9 mouse cellular contexts compared by ENCODE assay signal in the genomic region with DNA sequence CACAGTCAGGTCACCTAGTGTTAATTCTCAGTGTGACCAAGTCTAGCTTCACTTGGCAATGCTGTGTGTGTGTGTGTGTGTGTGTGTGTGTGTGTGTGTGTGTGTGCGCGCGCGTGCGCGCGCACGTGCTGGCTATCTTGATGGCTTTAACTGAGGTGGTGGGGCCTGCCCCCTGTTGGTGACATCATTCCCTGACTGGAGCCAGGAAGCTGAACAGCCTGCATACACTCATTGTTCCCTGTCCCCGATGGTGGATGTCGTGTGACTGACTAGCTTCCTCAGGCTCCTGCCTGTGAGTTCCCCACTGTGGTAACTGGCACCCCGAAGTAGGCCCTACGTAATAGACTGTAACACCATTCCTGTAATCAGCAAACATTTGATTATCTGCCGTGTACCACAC. TPM values are rescaled to one million over a fixed set of nuclear protein-coding genes. Genes with fewer than 3 reads are reported as not detected.
DNase-seq lines count a peak whose midpoint lies in the region; ATAC-seq and TF ChIP-seq lines count a peak whose summit lies in the region.
"Had no signal": no experiment of that assay in that cellular context is flagged by ENCODE, and none has a peak within 500 bp of the region (broad histone marks: within the 10 kb centered on the region; RNA-seq: fewer than 3 reads in every experiment).

No protein-coding gene starts in this region.

- DNase-seq in 416B (ENCODE audit: low read depth): peak; percentile 21
- peak; percentile 38 for DNase-seq in liver
- no peak for DNase-seq in ovary, postnatal 36 days (ENCODE audit: low spot score)
- DNase-seq in gastrocnemius, adult 2 months: no peak
- DNase-seq in left cerebral cortex, postnatal 36 days (ENCODE audit: low spot score in 2 of 2): no peak

- peak; percentile 55; the same call in 1 of the 2 replicates for ATAC-seq in heart, embryonic 11.5 days (replicated peaks; ENCODE audit: insufficient number of reproducible peaks, low FRiP score, low TSS enrichment)
- no peak for ATAC-seq in heart, embryonic 12.5 days (ENCODE audit: insufficient number of reproducible peaks, low FRiP score)

- no peaks in the 10 kb centered on the region for H3K27me3 ChIP-seq in heart, embryonic 11.5 days (ENCODE audit: control insufficient read depth, insufficient read depth, low read length)
- no peaks in the 10 kb centered on the region for H3K27me3 ChIP-seq in heart, embryonic 12.5 days (replicated peaks)
- H3K27me3 ChIP-seq: limb, embryonic 13.5 days had no signal

- WGBS in heart, embryonic 11.5 days (ENCODE audit: insufficient replicate concordance): 64% methylated on average over 13 of the region's 13 CpGs
- 70% methylated on average over 13 of the region's 13 CpGs for WGBS in heart, embryonic 12.5 days

- no peak overlapping the region for H3K9ac ChIP-seq in heart, embryonic 11.5 days (ENCODE audit: low read depth, low read length)
- no peak overlapping the region for H3K9ac ChIP-seq in heart, embryonic 12.5 days
- H3K9ac ChIP-seq: limb, embryonic 13.5 days had no signal

- no peak for TF ChIP-seq CTCF in bone marrow macrophage, adult 2 months (IDR thresholded peaks at IDR 0.05; ENCODE audit: low read depth, low read length)
- TF ChIP-seq CTCF in gastrocnemius, adult 2 months (IDR thresholded peaks at IDR 0.05): no peak

- H3K4me3 ChIP-seq in heart, embryonic 11.5 days (ENCODE audit: low read depth, low read length): no peak overlapping the region
- no peak overlapping the region for H3K4me3 ChIP-seq in heart, embryonic 12.5 days
- no peak overlapping the region for H3K4me3 ChIP-seq in bone marrow macrophage, adult 2 months (ENCODE audit: insufficient read depth, low read length)
- no peak overlapping the region for H3K4me3 ChIP-seq in gastrocnemius, adult 2 months
- H3K4me3 ChIP-seq: limb, embryonic 13.5 days had no signal

- intact Hi-C loops in gastrocnemius, adult 2 months (cut with DNase I): no loop called here
- intact Hi-C loops in left cerebral cortex, postnatal 36 days (cut with DNase I): no loop called here

- no peaks in the 10 kb centered on the region for H3K9me3 ChIP-seq in heart, embryonic 11.5 days (replicated peaks; ENCODE audit: control insufficient read depth, low read length)
- no peaks in the 10 kb centered on the region for H3K9me3 ChIP-seq in heart, embryonic 12.5 days (replicated peaks)
- H3K9me3 ChIP-seq: limb, embryonic 13.5 days had no signal

- H3K4me2 ChIP-seq in heart, embryonic 11.5 days: no peak overlapping the region
- H3K4me2 ChIP-seq in heart, embryonic 12.5 days: no peak overlapping the region
- H3K4me2 ChIP-seq: limb, embryonic 13.5 days had no signal

- no peak overlapping the region for H3K27ac ChIP-seq in heart, embryonic 11.5 days (ENCODE audit: low read depth, low read length)
- no peak overlapping the region for H3K27ac ChIP-seq in heart, embryonic 12.5 days (ENCODE audit: poor library complexity, severe bottlenecking)
- peak overlapping the region; percentile 62 for H3K27ac ChIP-seq in bone marrow macrophage, adult 2 months (ENCODE audit: insufficient read depth, low read depth, low read length)
- no peak overlapping the region for H3K27ac ChIP-seq in gastrocnemius, adult 2 months
- H3K27ac ChIP-seq: limb, embryonic 13.5 days had no signal

- TF ChIP-seq POLR2A in bone marrow macrophage, adult 2 months (IDR thresholded peaks at IDR 0.05; ENCODE audit: borderline replicate concordance, low read depth, low read length): no peak

- 0 out of 2 replicates have a peak, but pooled peaks cover 5% of the 10 kb centered on the region for H3K4me1 ChIP-seq in heart, embryonic 11.5 days (ENCODE audit: control insufficient read depth, insufficient read depth, low read length)
- H3K4me1 ChIP-seq in heart, embryonic 12.5 days (replicated peaks): peaks cover 16% of the 10 kb centered on the region
- H3K4me1 ChIP-seq in bone marrow macrophage, adult 2 months (ENCODE audit: control insufficient read depth, insufficient read depth, low read length): peaks cover 24% of the 10 kb centered on the region
- H3K4me1 ChIP-seq: limb, embryonic 13.5 days had no signal

- peaks cover 9% of the 10 kb centered on the region; the same call in 1 of the 2 replicates for H3K36me3 ChIP-seq in heart, embryonic 11.5 days (ENCODE audit: control insufficient read depth, insufficient read depth, low read length)
- peaks cover 26% of the 10 kb centered on the region for H3K36me3 ChIP-seq in heart, embryonic 12.5 days

RNA-seq across cellular contexts. Expression of gene Nlrc4, which starts 27.5 kb away (rescaled TPM):
- polyA plus RNA-seq in heart, embryonic 11.5 days (2014; fragmentation: Nextera tagmentation; extraction: Ambion mirVana): 0.17 TPM in 2 replicates
- 0.14 and 0.15 TPM in 2 replicates for polyA plus RNA-seq in heart, embryonic 12.5 days (2016; fragmentation: Nextera tagmentation; extraction: Ambion mirVana)
- 14.5 and 15.9 TPM in 2 replicates for polyA plus RNA-seq in bone marrow macrophage, adult 2 months (2012; ENCODE audit: insufficient read depth, insufficient read length, missing spikeins)
- total RNA-seq in gastrocnemius, adult 2 months (2021): under 1 TPM; 0.08 TPM
- under 1 TPM; 0.15 to 0.18 TPM for total RNA-seq in left cerebral cortex, postnatal 36 days (2021)

RNA-seq across cellular contexts. Expression of gene Slc30a6, which starts 36.1 kb away (rescaled TPM):
- 26.6 and 27.9 TPM in 2 replicates for polyA plus RNA-seq in heart, embryonic 11.5 days (2014; fragmentation: Nextera tagmentation; extraction: Ambion mirVana)
- 22.2 and 27.3 TPM in 2 replicates for polyA plus RNA-seq in heart, embryonic 12.5 days (2016; fragmentation: Nextera tagmentation; extraction: Ambion mirVana)
- polyA plus RNA-seq in bone marrow macrophage, adult 2 months (2012; ENCODE audit: insufficient read depth, insufficient read length, missing spikeins): 22.5 and 24.2 TPM in 2 replicates
- total RNA-seq in gastrocnemius, adult 2 months (2021): 1 to 10 TPM; 5.8 to 6.5 TPM
- total RNA-seq in left cerebral cortex, postnatal 36 days (2021): 10 to 100 TPM; 12.5 to 18.8 TPM

RNA-seq across cellular contexts. Expression of gene Yipf4, which starts 57.8 kb away (rescaled TPM):
- polyA plus RNA-seq in heart, embryonic 11.5 days (2014; fragmentation: Nextera tagmentation; extraction: Ambion mirVana): 43.2 and 52.2 TPM in 2 replicates
- 63.2 and 64.7 TPM in 2 replicates for polyA plus RNA-seq in heart, embryonic 12.5 days (2016; fragmentation: Nextera tagmentation; extraction: Ambion mirVana)
- 89.8 and 99.4 TPM in 2 replicates for polyA plus RNA-seq in bone marrow macrophage, adult 2 months (2012; ENCODE audit: insufficient read depth, insufficient read length, missing spikeins)
- 10 to 100 TPM; 28.4 to 36.7 TPM for total RNA-seq in gastrocnemius, adult 2 months (2021)
- total RNA-seq in left cerebral cortex, postnatal 36 days (2021): 10 to 100 TPM; 78.9 to 91.9 TPM

Comparison
In these comparisons a context has a peak if more than half of its experiments do, and no peak if none do; other contexts are left out.
1. DNase-seq: peak in 416B (single experiment) and liver (single experiment); none in ovary, postnatal 36 days (single experiment), gastrocnemius, adult 2 months (single experiment) and left cerebral cortex, postnatal 36 days (0 of 2).
2. RNA of gene Nlrc4, which starts 27.5 kb away (polyA plus RNA-seq): 14.5 to 15.9 TPM in bone marrow macrophage, adult 2 months; 0.17 TPM in heart, embryonic 11.5 days and 0.14 to 0.15 TPM in heart, embryonic 12.5 days; every median in the first group is over 10 times any median in the second.